Mouse (Mus musculus) bone marrow macrophage, adult 2 months (primary cell): ENCODE measurements at regions not wholly inside any gene's neighbourhood (a gene's known extent, or its start where the extent isn't known, plus 50 kb on each side); places are given as distances from the start of the nearest gene placed in this dataset.

ENCODE experiments used
- H3K27ac ChIP-seq: 2 replicates; pipeline ENCODE4 v1.5.1; 2012; ENCODE audit warnings: low read depth, low read length; ENCODE audit not compliant: insufficient read depth
- H3K4me1 ChIP-seq: 2 replicates; pipeline ENCODE4 v1.6.1; 2012; ENCODE audit warnings: low read length; ENCODE audit not compliant: control insufficient read depth, insufficient read depth
- H3K4me3 ChIP-seq: 2 replicates; pipeline ENCODE4 v1.5.1; 2012; ENCODE audit warnings: mild to moderate bottlenecking, low read length, moderate library complexity; ENCODE audit not compliant: insufficient read depth
- CTCF ChIP-seq: IDR thresholded peaks from 2 replicates; pipeline ENCODE4 v1.5.1; 2012; ENCODE audit warnings: low read depth, mild to moderate bottlenecking, low read length, moderate library complexity
- POLR2A ChIP-seq: IDR thresholded peaks from 2 replicates; pipeline ENCODE4 v1.6.1; 2012; ENCODE audit warnings: mild to moderate bottlenecking, low read depth, low read length, borderline replicate concordance

GRCm38 (mm10) chr15:46087307-46087706 is 5953.1 kb downstream of the 9330182O14Rik start:
- H3K4me1 ChIP-seq, result no peaks in the 10 kb centered on the region
- H3K4me3 ChIP-seq, result no peak overlapping the region
- no peak for TF ChIP-seq POLR2A
- no peak overlapping the region for H3K27ac ChIP-seq

- Histone ChIP-seq H3K4me1 (peaks cover 5% of the 10 kb centered on the region), H3K4me3 (no peak overlapping the region), H3K27ac (peak overlapping the region; percentile 66)
- TF ChIP-seq POLR2A (no peak), CTCF (no peak)
Measured at GRCm38 (mm10) chr15:46125718-46126373, 5991.7 kb downstream of the 9330182O14Rik start.
